Mouse (Mus musculus): ENCODE results near the gene Ulk3. TPM values are rescaled to one million over a fixed set of nuclear protein-coding genes. Genes with fewer than 3 reads are reported as not detected.

Gene Ulk3
- 10 to 100 TPM; 75.2 to 79.6 TPM for total RNA-seq (2023)

GRCm38 (mm10) chr9:57589224-57590126 is at the start of gene Ulk3:
Ulk3 (plus strand) TSS chr9:57589452.

GRCm38 (mm10) chr9:57552139-57552887 is 36.9 kb upstream of the Ulk3 start, which contains the start of gene Mpi:
Mpi (minus strand) TSS chr9:57552763.

GRCm38 (mm10) chr9:57560861-57561710 is 28.2 kb upstream of the Ulk3 start, which contains the start of gene Scamp2:
Scamp2 (plus strand) TSS chr9:57560943.

GRCm38 (mm10) chr9:57606139-57606851 is 17.0 kb downstream of the Ulk3 start, which contains the start of gene Cplx3:
Cplx3 (minus strand) TSS chr9:57606281.

GRCm38 (mm10) chr9:57620674-57621073 is 31.4 kb downstream of the Ulk3 start, which contains the start of gene Lman1l:
Lman1l (minus strand) TSS chr9:57620774.

Other genes starting within 250 kb of the Ulk3 start
- 10 to 100 TPM; 54.9 to 63.1 TPM for gene Ppcdc, start 149.3 kb upstream of the Ulk3 start, total RNA-seq (2023)
- gene Scamp5, start 121.4 kb upstream of the Ulk3 start, total RNA-seq (2023): under 1 TPM in 1 of 2 experiments, not detected in 1; 0.47 TPM
- gene Rpp25, start 85.4 kb upstream of the Ulk3 start, total RNA-seq (2023): not detected
- gene Cox5a, start 68.2 kb upstream of the Ulk3 start, total RNA-seq (2023): 100 to 1,000 TPM in 1 of 2 experiments, 10 to 100 TPM in 1; 87.5 to 109 TPM
- gene Fam219b, start 51.9 kb upstream of the Ulk3 start, total RNA-seq (2023): 10 to 100 TPM; 17.1 to 19.7 TPM
- 10 to 100 TPM; 11.5 to 15.4 TPM for gene Mpi, start 36.7 kb upstream of the Ulk3 start, total RNA-seq (2023)
- gene Scamp2, start 28.5 kb upstream of the Ulk3 start, total RNA-seq (2023): 10 to 100 TPM; 57.5 to 62.3 TPM
- under 1 TPM; 0.38 to 0.50 TPM for gene Cplx3, start 16.8 kb downstream of the Ulk3 start, total RNA-seq (2023)
- gene Lman1l, start 31.3 kb downstream of the Ulk3 start, total RNA-seq (2023): 1 to 10 TPM; 1.8 to 4.1 TPM
- 100 to 1,000 TPM; 332 to 355 TPM for gene Csk, start 64.2 kb downstream of the Ulk3 start, total RNA-seq (2023)
- gene Cyp1a2, start 94.3 kb downstream of the Ulk3 start, total RNA-seq (2023): not detected
- under 1 TPM in 1 of 2 experiments, not detected in 1; 0.20 TPM for gene Cyp1a1, start 98.5 kb downstream of the Ulk3 start, total RNA-seq (2023)
- gene Edc3, start 119.1 kb downstream of the Ulk3 start, total RNA-seq (2023): 10 to 100 TPM; 22.4 to 22.9 TPM
- 100 to 1,000 TPM; 187 to 199 TPM for gene Clk3, start 176.4 kb downstream of the Ulk3 start, total RNA-seq (2023)
- 10 to 100 TPM; 75.8 to 88.6 TPM for gene Arid3b, start 247.3 kb downstream of the Ulk3 start, total RNA-seq (2023)